Mouse (Mus musculus) spleen, adult 2 months (tissue): ENCODE measurements around the gene Apba3. TPM values are rescaled to one million over a fixed set of nuclear protein-coding genes. Genes with fewer than 3 reads are reported as not detected.

Source experiments
- DNase-seq, 2 experiments: peaks; one replicate each; pipeline versions ENCODE4 v3.0.0 to v3.0.0-alpha.2; 2012 to 2021; ENCODE audit warnings: low spot score in 2 of 2, low read depth in 1 of 2
- H3K27ac ChIP-seq: fragments of 200-500 bp; 2 replicates; pipeline ENCODE4 v1.5.1; 2012; ENCODE audit warnings: low read length, inconsistent platforms; ENCODE audit not compliant: insufficient read depth
- H3K27me3 ChIP-seq: fragments of 200-500 bp; 2 replicates; pipeline ENCODE4 v1.6.1; 2012; ENCODE audit warnings: mild to moderate bottlenecking, moderate library complexity, low read length, inconsistent platforms; ENCODE audit not compliant: control insufficient read depth, insufficient read depth
- H3K36me3 ChIP-seq: fragments of 200-500 bp; 2 replicates; pipeline ENCODE4 v1.6.1; 2012; ENCODE audit warnings: mild to moderate bottlenecking, low read length, inconsistent platforms; ENCODE audit not compliant: control insufficient read depth, insufficient read depth
- H3K4me1 ChIP-seq: fragments of 200-500 bp; 2 replicates; pipeline ENCODE4 v1.6.1; 2011; ENCODE audit warnings: inconsistent platforms; ENCODE audit not compliant: control insufficient read depth, insufficient read depth, insufficient read length
- H3K4me3 ChIP-seq: fragments of 200-500 bp; 2 replicates; pipeline ENCODE4 v1.5.1; 2011; ENCODE audit warnings: mild to moderate bottlenecking, inconsistent platforms; ENCODE audit not compliant: insufficient read depth, insufficient read length; ENCODE audit errors: extremely low read depth
- CTCF ChIP-seq: fragments of 200-500 bp; IDR thresholded peaks from 2 replicates; pipeline ENCODE4 v1.5.1; 2011; ENCODE audit warnings: mild to moderate bottlenecking, inconsistent platforms; ENCODE audit not compliant: insufficient read depth, insufficient read length, insufficient replicate concordance; ENCODE audit errors: extremely low read depth
- POLR2A ChIP-seq: fragments of 200-500 bp; IDR thresholded peaks from 2 replicates; pipeline ENCODE4 v1.6.1; 2011; ENCODE audit warnings: low read depth, low read length, inconsistent platforms
- WGBS: fragments of 180-500 bp; shearing (Covaris S2); methylation state at CpG from one replicate; pipeline ENCODE4 v1.1.7; 2018; 5-methylcytosine and 5-hydroxymethylcytosine counted together
- polyA plus RNA-seq: library from polyadenylated mRNA; depleted of rRNA; stranded (reverse); fragments of >200 nt; gene quantifications from 2 replicates; pipeline ENCODE4 v1.2.3, GENCODE M21; 2012; rRNA removed

The Apba3 gene
- polyA plus RNA-seq, 1 experiment = 63.0 TPM

DNA sequence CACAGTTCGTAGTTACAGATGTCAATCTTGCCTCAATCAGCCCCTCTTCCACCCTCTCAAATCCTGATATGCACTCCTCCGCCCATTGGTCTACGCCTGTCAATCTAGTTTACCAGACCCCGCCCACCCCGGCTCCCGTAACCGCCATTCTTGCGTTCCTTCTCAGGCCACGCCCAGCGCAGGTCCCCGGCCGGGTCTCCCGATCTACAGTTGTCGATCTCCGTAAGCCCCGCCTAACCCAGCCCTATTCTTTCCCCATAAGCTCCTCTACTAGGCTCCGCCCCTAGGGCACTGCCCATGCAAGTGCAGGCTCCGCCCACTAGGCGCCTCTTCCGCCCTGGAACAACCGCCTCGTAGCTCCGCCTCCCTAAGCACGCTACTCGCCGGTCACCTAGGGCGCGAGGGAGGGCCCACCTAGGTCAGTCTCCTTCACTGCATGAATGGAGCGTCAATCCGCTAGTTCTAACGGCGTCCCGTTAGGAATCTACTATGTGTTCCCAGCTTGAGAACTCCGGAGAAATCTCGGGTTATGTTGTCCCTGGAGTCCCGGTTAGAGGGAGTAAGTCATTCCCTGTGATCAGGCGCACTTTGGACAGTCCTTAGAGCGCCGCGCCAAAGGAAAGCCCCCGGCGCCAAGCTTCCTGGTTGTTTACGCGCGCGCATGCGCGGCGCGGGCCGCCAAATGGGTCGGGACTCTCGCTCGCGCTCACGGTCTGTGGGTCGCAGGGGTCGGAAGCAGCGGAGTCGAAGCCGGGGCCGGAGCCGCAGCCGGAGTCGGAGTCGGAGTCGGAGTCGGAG is 54.0 kb downstream of the Apba3 start, which contains the start of gene Cactin:
TSS of gene Cactin (plus strand) at position 554 of the 798 bp plus-strand sequence.
- H3K36me3 ChIP-seq = peaks cover 38% of the 10 kb centered on the region
- peaks cover 9% of the 10 kb centered on the region; the same call in 1 of the 2 replicates for H3K4me1 ChIP-seq
- peak within 1 kb of the TSS; percentile 73 for H3K4me3 ChIP-seq
- TF ChIP-seq CTCF (no peak; the same call in 1 of the 2 replicates), POLR2A (peak; percentile 37)
- H3K27ac ChIP-seq = peak within 1 kb of the TSS; percentile 88
- 1% methylated on average over 68 of the region's 68 CpGs for WGBS
- DNase-seq = peak; percentile 99 to 100
- H3K27me3 ChIP-seq = no peaks in the 10 kb centered on the region

DNA sequence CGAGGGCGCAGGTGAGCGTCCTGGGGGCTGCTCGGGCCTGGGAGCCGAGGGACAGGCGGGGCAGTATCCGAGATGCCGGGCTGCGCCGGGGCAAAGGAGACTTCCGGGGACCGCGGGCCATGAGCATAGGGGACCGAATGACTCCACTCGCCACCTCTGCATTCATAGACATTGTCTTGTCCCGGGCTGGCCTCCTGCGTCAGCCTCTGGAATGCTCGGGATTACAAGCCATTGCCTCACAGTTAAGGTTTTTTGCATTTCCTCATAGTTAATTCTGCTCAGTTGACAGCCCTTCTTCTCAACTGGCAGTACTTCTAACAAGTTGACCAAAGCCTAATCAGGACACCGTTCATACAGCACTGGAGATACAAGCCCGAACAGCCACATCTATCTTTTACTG is 54.7 kb downstream of the Apba3 start:
- H3K36me3 ChIP-seq = peaks cover 42% of the 10 kb centered on the region
- peak overlapping the region; percentile 88 for H3K27ac ChIP-seq
- H3K4me1 ChIP-seq = peaks cover 9% of the 10 kb centered on the region; the same call in 1 of the 2 replicates
- TF ChIP-seq CTCF = no peak
- no peak for TF ChIP-seq POLR2A
- H3K4me3 ChIP-seq = peak overlapping the region; percentile 73
- no peaks in the 10 kb centered on the region for H3K27me3 ChIP-seq
- DNase-seq = no peak
- 2% methylated on average over 20 of the region's 20 CpGs for WGBS

DNA sequence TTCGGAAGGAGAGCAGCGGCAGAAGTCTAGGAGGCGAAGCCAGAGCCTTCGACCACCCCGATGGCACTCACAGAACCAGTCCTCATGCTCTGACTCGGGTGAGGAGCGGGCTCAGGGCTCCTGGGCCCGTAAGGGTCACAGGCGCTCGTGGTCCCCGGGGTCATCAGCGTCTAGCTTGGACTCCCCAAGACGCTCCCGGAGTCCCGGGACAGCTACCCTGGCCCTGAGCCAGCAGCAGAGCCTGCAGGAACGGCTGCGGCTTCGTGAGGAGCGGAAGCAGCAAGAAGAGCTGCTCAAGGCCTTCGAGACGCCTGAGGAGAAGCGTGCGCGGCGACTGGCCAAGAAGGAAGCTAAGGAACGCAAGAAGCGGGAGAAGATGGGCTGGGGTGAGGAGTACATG is 55.7 kb downstream of the Apba3 start:
- no peak for TF ChIP-seq POLR2A
- TF ChIP-seq CTCF = no peak
- Histone ChIP-seq H3K27me3 (no peaks in the 10 kb centered on the region), H3K36me3 (peaks cover 44% of the 10 kb centered on the region), H3K27ac (no peak overlapping the region), H3K4me1 (peaks cover 9% of the 10 kb centered on the region; the same call in 1 of the 2 replicates), H3K4me3 (no peak overlapping the region)
- no peak for DNase-seq
- WGBS = 91% methylated on average over 27 of the region's 27 CpGs

Other genes starting within 250 kb of the Apba3 start
- 0.04 TPM in 1 of 2 replicates, not detected in the other for gene Diras1, start 241.3 kb upstream of the Apba3 start, polyA plus RNA-seq
- 22.3 and 26.0 TPM in 2 replicates for gene Slc39a3, start 229.5 kb upstream of the Apba3 start, polyA plus RNA-seq
- 88.8 and 114 TPM in 2 replicates for gene Sgta, start 206.8 kb upstream of the Apba3 start, polyA plus RNA-seq
- gene Thop1, start 196.9 kb upstream of the Apba3 start, polyA plus RNA-seq = 17.9 and 27.2 TPM in 2 replicates
- gene Creb3l3, start 168.1 kb upstream of the Apba3 start, polyA plus RNA-seq = 0.27 and 0.32 TPM in 2 replicates
- gene Map2k2, start 161.0 kb upstream of the Apba3 start, polyA plus RNA-seq = 135 and 201 TPM in 2 replicates
- 64.6 and 95.2 TPM in 2 replicates for gene Zbtb7a, start 131.7 kb upstream of the Apba3 start, polyA plus RNA-seq
- 36.1 and 45.8 TPM in 2 replicates for gene Pias4, start 99.0 kb upstream of the Apba3 start, polyA plus RNA-seq
- 1,457 and 1,736 TPM in 2 replicates for gene Eef2, start 90.3 kb upstream of the Apba3 start, polyA plus RNA-seq
- 58.0 and 84.5 TPM in 2 replicates for gene Dapk3, start 84.0 kb upstream of the Apba3 start, polyA plus RNA-seq
- not detected in 2 replicates for gene 4930442H23Rik, start 83.1 kb upstream of the Apba3 start, polyA plus RNA-seq
- gene Nmrk2, start 64.9 kb upstream of the Apba3 start, polyA plus RNA-seq = not detected in 2 replicates
- 0.92 and 0.95 TPM in 2 replicates for gene Atcay, start 36.1 kb upstream of the Apba3 start, polyA plus RNA-seq
- 5.5 and 6.1 TPM in 2 replicates for gene Zfr2, start 33.8 kb upstream of the Apba3 start, polyA plus RNA-seq
- gene Matk, start 14.0 kb upstream of the Apba3 start, polyA plus RNA-seq = 22.5 and 30.0 TPM in 2 replicates
- 63.6 and 86.9 TPM in 2 replicates for gene Mrpl54, start within 50 bp of the Apba3 start, polyA plus RNA-seq
- 8.1 and 10.6 TPM in 2 replicates for gene Tjp3, start 24.6 kb downstream of the Apba3 start, polyA plus RNA-seq
- gene Pip5k1c, start 26.0 kb downstream of the Apba3 start, polyA plus RNA-seq = 93.2 and 111 TPM in 2 replicates
- 38.6 and 44.8 TPM in 2 replicates for gene Cactin, start 54.1 kb downstream of the Apba3 start, polyA plus RNA-seq
- 68.1 and 92.5 TPM in 2 replicates for gene Tbxa2r, start 61.8 kb downstream of the Apba3 start, polyA plus RNA-seq
- 1.3 and 1.7 TPM in 2 replicates for gene Gipc3, start 76.3 kb downstream of the Apba3 start, polyA plus RNA-seq
- 74.8 and 92.9 TPM in 2 replicates for gene Hmg20b, start 83.5 kb downstream of the Apba3 start, polyA plus RNA-seq
- 20.2 and 32.6 TPM in 2 replicates for gene Mfsd12, start 90.5 kb downstream of the Apba3 start, polyA plus RNA-seq
- gene 4930404N11Rik, start 98.9 kb downstream of the Apba3 start, polyA plus RNA-seq = 7.8 and 11.7 TPM in 2 replicates
- 127 and 128 TPM in 2 replicates for gene Fzr1, start 111.6 kb downstream of the Apba3 start, polyA plus RNA-seq
- 47.9 and 71.7 TPM in 2 replicates for gene Dohh, start 117.5 kb downstream of the Apba3 start, polyA plus RNA-seq
- 2.3 and 2.9 TPM in 2 replicates for gene Gm48551, start 117.5 kb downstream of the Apba3 start, polyA plus RNA-seq
- 2.9 and 6.4 TPM in 2 replicates for gene Gm48552, start 122.0 kb downstream of the Apba3 start, polyA plus RNA-seq
- 18.3 and 22.9 TPM in 2 replicates for gene Smim24, start 126.1 kb downstream of the Apba3 start, polyA plus RNA-seq
- 26.0 and 32.4 TPM in 2 replicates for gene Nfic, start 188.7 kb downstream of the Apba3 start, polyA plus RNA-seq
- gene Celf5, start 215.7 kb downstream of the Apba3 start, polyA plus RNA-seq = 0.33 and 0.70 TPM in 2 replicates
- 198 and 259 TPM in 2 replicates for gene Ncln, start 229.4 kb downstream of the Apba3 start, polyA plus RNA-seq
- 127 and 168 TPM in 2 replicates for gene S1pr4, start 233.2 kb downstream of the Apba3 start, polyA plus RNA-seq